ENCODE assay signal across 18 mouse cellular contexts in genomic region chr10:3396008-3396795, GRCm38 (mm10). TPM values are rescaled to one million over a fixed set of nuclear protein-coding genes. Genes with fewer than 3 reads are reported as not detected.
DNase-seq lines count a peak whose midpoint lies in the region; ATAC-seq and TF ChIP-seq lines count a peak whose summit lies in the region.
"Had no signal": no experiment of that assay in that cellular context is flagged by ENCODE, and none has a peak within 500 bp of the region (broad histone marks: within the 10 kb centered on the region; RNA-seq: fewer than 3 reads in every experiment).

No protein-coding gene starts in this region.

- H3K27me3 ChIP-seq in cerebellum, adult 2 months (ENCODE audit: control insufficient read depth, insufficient read depth, low read length), result no peaks in the 10 kb centered on the region
- no peaks in the 10 kb centered on the region for H3K27me3 ChIP-seq in lung, embryonic 15.5 days
- H3K27me3 ChIP-seq: embryonic facial prominence, embryonic 12.5 days; kidney, embryonic 15.5 days had no signal

- intact Hi-C loops in heart, postnatal 25 days (cut with DNase I), result no loop called here

- H3K9me3 ChIP-seq in lung, embryonic 15.5 days, result no peaks in the 10 kb centered on the region
- H3K9me3 ChIP-seq: embryonic facial prominence, embryonic 12.5 days; kidney, embryonic 15.5 days had no signal

- TF ChIP-seq CTCF in cerebellum, adult 2 months (IDR thresholded peaks at IDR 0.05; ENCODE audit: borderline replicate concordance, insufficient read depth, low read depth, low read length), result no peak

- no peak overlapping the region for H3K9ac ChIP-seq in lung, embryonic 15.5 days
- H3K9ac ChIP-seq: embryonic facial prominence, embryonic 12.5 days; kidney, embryonic 15.5 days had no signal

- TF ChIP-seq POLR2A in cerebellum, adult 2 months (IDR thresholded peaks at IDR 0.05; ENCODE audit: borderline replicate concordance, insufficient read depth, low read length), result no peak

- H3K4me2 ChIP-seq in lung, embryonic 15.5 days, result no peak overlapping the region
- H3K4me2 ChIP-seq: embryonic facial prominence, embryonic 12.5 days; kidney, embryonic 15.5 days; liver, embryonic 11.5 days had no signal

- no peak overlapping the region for H3K27ac ChIP-seq in cerebellum, adult 2 months (ENCODE audit: insufficient read depth, low read length)
- H3K27ac ChIP-seq in lung, embryonic 15.5 days, result no peak overlapping the region
- H3K27ac ChIP-seq: embryonic facial prominence, embryonic 12.5 days; kidney, embryonic 15.5 days; layer of hippocampus, adult 2 months had no signal

- peaks cover 22% of the 10 kb centered on the region for H3K4me1 ChIP-seq in cerebellum, adult 2 months (ENCODE audit: control insufficient read depth, insufficient read depth, low read length)
- peaks cover 29% of the 10 kb centered on the region for H3K4me1 ChIP-seq in lung, embryonic 15.5 days
- H3K4me1 ChIP-seq: embryonic facial prominence, embryonic 12.5 days; kidney, embryonic 15.5 days had no signal

- WGBS in cerebellum, adult 2 months, result 42% methylated on average over 10 of the region's 10 CpGs
- WGBS in lung, embryonic 15.5 days, result 65% methylated on average over 10 of the region's 10 CpGs

- ATAC-seq in lung, embryonic 15.5 days (ENCODE audit: borderline replicate concordance, extremely low read depth, low FRiP score, low TSS enrichment), result 0 out of 2 replicates have a peak, but pooled peaks have one; percentile 12
- no peak for ATAC-seq in activated CD4-positive, CD25-positive, alpha-beta regulatory T cell, adult 4 months
- ATAC-seq: inflammation-experienced regulatory T-cells, adult 6 months had no signal

- DNase-seq in cerebellum, postnatal 25 days, result peak; percentile 33 to 40
- no peak for DNase-seq in cerebellum, adult 2 months
- DNase-seq in lung, postnatal 10 days, result no peak
- DNase-seq in heart, adult 9 months (ENCODE audit: low spot score in 2 of 2), result peak; percentile 63 to 64
- peak; percentile 16 for DNase-seq in heart, postnatal 25 days (ENCODE audit: low spot score)
- no peak for DNase-seq in urinary bladder, adult 18-20 months (ENCODE audit: low spot score in 2 of 2)
- DNase-seq: adrenal gland, adult 2 months; gastrocnemius, postnatal 14 days; thymus, postnatal 4 days had no signal

- no peak overlapping the region for H3K4me3 ChIP-seq in cerebellum, adult 2 months (replicated peaks; ENCODE audit: insufficient read depth, low read depth, low read length)
- no peak overlapping the region for H3K4me3 ChIP-seq in lung, embryonic 15.5 days
- H3K4me3 ChIP-seq: embryonic facial prominence, embryonic 12.5 days; kidney, embryonic 15.5 days; layer of hippocampus, adult 2 months had no signal

- H3K36me3 ChIP-seq in lung, embryonic 15.5 days, result no peaks in the 10 kb centered on the region
- H3K36me3 ChIP-seq: embryonic facial prominence, embryonic 12.5 days; kidney, embryonic 15.5 days had no signal

RNA-seq across cellular contexts. Expression of gene Ppp1r14c, which starts 30.3 kb away (rescaled TPM):
- polyA plus RNA-seq in cerebellum, adult 2 months (2012; rRNA removed), result 12.4 and 13.4 TPM in 2 replicates
- polyA plus RNA-seq in lung, embryonic 15.5 days (2015; fragmentation: Nextera tagmentation; extraction: Ambion mirVana), result 75.9 and 90.0 TPM in 2 replicates
- total RNA-seq in heart, postnatal 25 days (2021), result 100 to 1,000 TPM; 213 to 228 TPM
- not detected for polyA plus RNA-seq in activated CD4-positive, CD25-positive, alpha-beta regulatory T cell, adult 4 months (2017; shearing (Covaris generic))
- total RNA-seq: megakaryocyte progenitor cell, adult 5-6 weeks; monocyte, adult 5-6 weeks had no signal

Comparison
In these comparisons a context has a peak if more than half of its experiments do, and no peak if none do; other contexts are left out.
1. DNase-seq: peak in cerebellum, postnatal 25 days (2 of 2), heart, adult 9 months (2 of 2) and heart, postnatal 25 days (single experiment); none in cerebellum, adult 2 months (0 of 2), lung, postnatal 10 days (single experiment) and urinary bladder, adult 18-20 months (0 of 2).
2. RNA of gene Ppp1r14c, which starts 30.3 kb away (polyA plus RNA-seq): 75.9 to 90.0 TPM in lung, embryonic 15.5 days and 12.4 to 13.4 TPM in cerebellum, adult 2 months; not detected in activated CD4-positive, CD25-positive, alpha-beta regulatory T cell, adult 4 months; every median in the first group is over 10 times any median in the second.